Mouse (Mus musculus) midbrain, embryonic 15.5 days (tissue): ENCODE data around the gene Klf13. TPM values are rescaled to one million over a fixed set of nuclear protein-coding genes. Genes with fewer than 3 reads are reported as not detected.

Experiments
- ATAC-seq: fragments of 200-750 bp; cut with Nextera tagmentation; replicated peaks from 2 replicates; pipeline ENCODE4 v1.8.0; 2017; ENCODE audit warnings: moderate TSS enrichment
- H3K27ac ChIP-seq: fragments of 300-500 bp; sonication (generic); 2 replicates; pipeline ENCODE4 v1.5.1; 2015; ENCODE audit warnings: mild to moderate bottlenecking, inconsistent platforms
- H3K27me3 ChIP-seq: fragments of 300-500 bp; sonication (generic); replicated peaks from 2 replicates; pipeline ENCODE4 v1.6.1; 2015; ENCODE audit warnings: inconsistent platforms
- H3K36me3 ChIP-seq: fragments of 300-500 bp; sonication (generic); replicated peaks from 2 replicates; pipeline ENCODE4 v1.6.1; 2015; ENCODE audit warnings: inconsistent platforms
- H3K4me1 ChIP-seq: fragments of 300-500 bp; sonication (generic); 2 replicates; pipeline ENCODE4 v1.6.1; 2015; ENCODE audit warnings: inconsistent platforms
- H3K4me2 ChIP-seq: fragments of 300-500 bp; sonication (generic); 2 replicates; pipeline ENCODE4 v1.6.1; 2015; ENCODE audit warnings: inconsistent platforms, mild to moderate bottlenecking, moderate library complexity
- H3K4me3 ChIP-seq: fragments of 300-500 bp; sonication (generic); 2 replicates; pipeline ENCODE4 v1.5.1; 2015; ENCODE audit warnings: mild to moderate bottlenecking, inconsistent platforms
- H3K9ac ChIP-seq: fragments of 300-500 bp; sonication (generic); 2 replicates; pipeline ENCODE4 v1.6.1; 2015; ENCODE audit warnings: mild to moderate bottlenecking, inconsistent platforms
- H3K9me3 ChIP-seq: fragments of 300-500 bp; sonication (generic); 2 replicates; pipeline ENCODE4 v1.6.1; 2016; ENCODE audit warnings: inconsistent platforms
- WGBS: fragments of 180-500 bp; shearing (Covaris S2); methylation state at CpG from one replicate; pipeline ENCODE4 v1.1.7; 2015; ENCODE audit warnings: mixed read lengths; 5-methylcytosine and 5-hydroxymethylcytosine counted together
- polyA plus RNA-seq: library from polyadenylated mRNA; unstranded; fragments of >200 nt; fragmentation: Nextera tagmentation; extraction: Ambion mirVana; gene quantifications from 2 replicates; pipeline ENCODE4 v1.2.1, GENCODE M21; 2015

Klf13 gene
- polyA plus RNA-seq, 1 experiment from 2014 or later = 21.7 TPM

DNA sequence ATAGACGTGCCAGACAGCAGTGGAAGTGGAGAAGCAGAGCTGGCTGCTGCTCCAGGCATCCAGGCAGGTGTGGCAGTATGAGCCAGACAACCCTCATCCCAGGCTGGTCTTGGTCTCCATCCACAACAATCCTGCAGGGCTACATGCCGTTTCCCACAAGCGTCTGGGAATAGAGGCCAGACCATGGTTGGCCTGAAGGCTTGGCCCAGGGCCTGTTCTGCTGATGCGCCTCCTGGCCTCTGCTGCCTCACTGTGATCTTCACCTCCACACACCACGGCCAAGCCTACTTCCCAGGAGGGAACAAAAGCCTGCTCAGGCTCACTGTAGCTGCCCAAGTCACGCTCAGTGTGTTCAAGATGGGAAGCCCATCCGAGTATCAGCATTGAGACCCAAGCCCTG is 56.0 kb downstream of the Klf13 start:
- H3K4me1 ChIP-seq = no peaks in the 10 kb centered on the region
- H3K4me2 ChIP-seq = no peak overlapping the region
- no peaks in the 10 kb centered on the region for H3K9me3 ChIP-seq
- no peaks in the 10 kb centered on the region for H3K27me3 ChIP-seq
- H3K9ac ChIP-seq = no peak overlapping the region
- no peak overlapping the region for H3K27ac ChIP-seq
- ATAC-seq = no peak
- 86% methylated on average over 7 of the region's 7 CpGs for WGBS
- no peaks in the 10 kb centered on the region for H3K36me3 ChIP-seq
- H3K4me3 ChIP-seq = no peak overlapping the region

DNA sequence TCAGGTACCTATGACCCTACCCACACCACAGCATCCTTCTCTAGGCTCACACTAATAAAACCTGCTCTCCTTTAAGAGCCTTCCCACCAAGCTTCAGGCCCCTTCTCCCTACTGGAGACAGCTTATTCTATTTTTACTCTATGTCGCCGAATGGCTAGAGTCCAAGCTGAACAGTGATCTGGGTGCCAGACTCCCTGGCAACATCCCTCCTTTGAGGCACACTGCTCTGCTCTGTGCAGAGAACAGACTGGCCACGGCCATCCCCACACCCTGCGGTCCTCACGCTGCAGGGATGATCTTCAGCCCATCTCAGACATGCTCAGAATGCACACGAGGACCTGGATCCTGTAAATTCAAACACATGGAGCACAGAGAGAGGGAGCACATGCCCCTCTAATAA is 59.1 kb downstream of the Klf13 start:
- WGBS = 82% methylated on average over 6 of the region's 6 CpGs
- no peaks in the 10 kb centered on the region for H3K9me3 ChIP-seq
- no peak for ATAC-seq

DNA sequence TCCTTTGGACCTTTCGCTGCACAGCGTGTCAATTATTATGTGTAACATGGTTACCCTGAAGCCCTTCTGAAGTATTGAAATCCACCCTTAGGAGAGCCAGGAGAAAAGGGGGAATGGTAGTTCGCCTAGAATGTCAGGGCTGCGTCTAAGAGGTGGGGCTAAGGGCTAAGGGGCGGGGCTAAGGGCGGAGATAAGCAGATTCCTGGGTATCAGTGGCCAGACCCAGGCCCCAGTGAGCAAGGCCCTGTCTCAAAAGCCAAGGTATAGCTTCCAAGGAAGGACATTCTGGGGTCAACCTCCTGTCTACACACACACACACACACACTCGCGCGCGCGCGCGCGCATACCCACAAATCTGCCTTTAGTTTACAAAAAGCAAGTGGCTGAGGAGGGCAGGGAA is 61.1 kb downstream of the Klf13 start:
- WGBS = 27% methylated on average over 14 of the region's 14 CpGs

More for the DNA sequence above, 59.1 kb downstream of the Klf13 start:
- H3K27ac ChIP-seq = no peak overlapping the region
- H3K4me3 ChIP-seq = no peak overlapping the region
- H3K4me2 ChIP-seq = no peak overlapping the region
- H3K27me3 ChIP-seq = no peaks in the 10 kb centered on the region
- H3K36me3 ChIP-seq = no peaks in the 10 kb centered on the region
- H3K9ac ChIP-seq = no peak overlapping the region
- H3K4me1 ChIP-seq = no peaks in the 10 kb centered on the region

DNA sequence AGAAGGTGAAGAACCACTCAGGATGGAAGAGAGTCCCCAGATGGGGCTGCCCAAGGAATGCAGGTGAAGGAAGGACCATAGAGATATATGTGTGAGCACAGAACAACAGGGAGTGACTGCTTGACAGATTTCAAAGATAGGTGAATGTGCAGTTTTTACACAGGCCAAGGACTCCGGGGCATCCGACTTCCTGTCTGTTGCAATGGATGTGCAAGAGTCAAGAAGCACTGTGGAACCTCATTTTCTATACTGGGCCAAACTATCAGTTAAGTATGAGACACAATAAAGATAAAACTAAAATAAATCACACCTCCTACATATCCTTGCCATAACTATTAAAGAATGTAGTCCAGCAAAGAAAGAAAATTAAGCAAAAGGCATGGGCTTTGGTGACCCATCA is 62.1 kb downstream of the Klf13 start:
- H3K9ac ChIP-seq = no peak overlapping the region
- no peaks in the 10 kb centered on the region for H3K27me3 ChIP-seq
- no peak overlapping the region for H3K27ac ChIP-seq
- H3K9me3 ChIP-seq = no peaks in the 10 kb centered on the region
- no peak overlapping the region for H3K4me2 ChIP-seq
- ATAC-seq = no peak
- H3K4me1 ChIP-seq = no peaks in the 10 kb centered on the region
- 92% methylated on average over 2 of the region's 2 CpGs for WGBS
- no peaks in the 10 kb centered on the region for H3K36me3 ChIP-seq
- H3K4me3 ChIP-seq = no peak overlapping the region

More for the DNA sequence above, 61.1 kb downstream of the Klf13 start:
- no peak overlapping the region for H3K9ac ChIP-seq
- H3K27me3 ChIP-seq = no peaks in the 10 kb centered on the region
- H3K4me2 ChIP-seq = no peak overlapping the region
- ATAC-seq = no peak
- no peaks in the 10 kb centered on the region for H3K9me3 ChIP-seq
- H3K4me3 ChIP-seq = no peak overlapping the region
- no peaks in the 10 kb centered on the region for H3K4me1 ChIP-seq
- no peak overlapping the region for H3K27ac ChIP-seq
- H3K36me3 ChIP-seq = no peaks in the 10 kb centered on the region

DNA sequence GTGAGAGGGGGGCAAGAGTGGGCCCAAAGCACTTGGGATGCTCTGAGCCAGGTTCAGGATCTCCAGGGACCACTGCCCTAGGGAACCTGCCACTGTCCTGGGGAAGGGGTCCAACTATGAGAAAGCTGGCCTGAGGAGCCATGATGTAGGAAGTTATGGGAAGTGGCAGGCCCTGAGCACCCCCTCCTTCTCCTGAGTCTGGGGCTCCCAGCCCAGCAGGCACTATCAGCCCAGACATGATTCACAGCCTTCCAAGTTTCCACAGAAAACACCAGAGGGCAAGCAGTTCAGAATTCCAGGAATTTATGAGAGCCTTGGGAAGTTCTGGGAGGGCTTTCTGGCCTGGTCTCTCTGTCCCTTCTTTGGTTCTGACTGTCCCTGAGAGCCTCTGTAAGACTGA is 63.0 kb downstream of the Klf13 start:
- no peaks in the 10 kb centered on the region for H3K9me3 ChIP-seq
- H3K4me1 ChIP-seq = no peaks in the 10 kb centered on the region
- no peak overlapping the region for H3K9ac ChIP-seq
- H3K27me3 ChIP-seq = no peaks in the 10 kb centered on the region
- no peak overlapping the region for H3K4me3 ChIP-seq
- H3K36me3 ChIP-seq = no peaks in the 10 kb centered on the region
- H3K27ac ChIP-seq = no peak overlapping the region
- ATAC-seq = no peak
- H3K4me2 ChIP-seq = no peak overlapping the region

DNA sequence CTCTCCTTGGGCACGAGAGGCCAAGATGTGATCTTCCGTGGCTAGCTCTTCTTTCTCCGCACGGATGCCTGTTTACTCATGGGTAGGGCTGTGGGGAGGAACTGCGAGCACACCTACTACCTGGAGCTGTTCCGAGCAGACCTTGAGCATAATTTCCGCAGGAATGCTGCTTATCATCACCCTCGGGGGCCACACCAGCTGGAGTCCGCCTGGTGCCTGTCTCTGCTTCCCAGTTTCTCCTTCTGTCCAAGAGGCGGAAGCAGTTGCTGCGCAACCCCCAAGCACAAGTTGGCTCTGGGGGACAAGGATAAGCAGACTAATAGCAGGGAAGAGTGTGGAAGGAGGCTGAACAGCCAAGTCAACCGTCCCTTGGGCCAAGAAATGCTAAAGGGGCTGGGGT is 64.8 kb downstream of the Klf13 start:
- Histone ChIP-seq H3K9me3 (no peaks in the 10 kb centered on the region), H3K9ac (no peak overlapping the region), H3K36me3 (no peaks in the 10 kb centered on the region), H3K4me1 (no peaks in the 10 kb centered on the region), H3K27ac (no peak overlapping the region), H3K4me2 (no peak overlapping the region), H3K4me3 (no peak overlapping the region), H3K27me3 (no peaks in the 10 kb centered on the region)
- ATAC-seq = no peak
- WGBS = 72% methylated on average over 12 of the region's 12 CpGs

DNA sequence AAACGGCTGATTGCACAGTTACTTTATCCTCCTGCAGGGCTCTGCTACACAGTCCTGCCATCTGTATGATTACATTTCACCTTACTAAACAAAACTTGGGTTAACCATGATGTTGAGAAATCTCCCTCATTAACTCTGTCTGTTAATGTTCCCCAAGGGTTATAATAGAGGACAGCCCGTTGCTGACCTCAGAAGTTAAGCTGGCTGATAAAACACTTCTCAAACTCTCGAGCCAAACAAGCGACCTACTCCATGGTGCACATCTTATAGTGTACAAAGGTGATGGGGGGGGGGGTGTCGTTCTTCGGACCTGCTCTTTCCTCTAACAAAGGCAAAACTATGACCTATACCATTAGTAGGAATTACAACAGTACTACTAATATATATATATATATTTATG is 67.0 kb downstream of the Klf13 start:
- no peaks in the 10 kb centered on the region for H3K27me3 ChIP-seq
- H3K4me3 ChIP-seq = no peak overlapping the region
- H3K36me3 ChIP-seq = no peaks in the 10 kb centered on the region
- H3K9ac ChIP-seq = no peak overlapping the region
- ATAC-seq = no peak
- no peak overlapping the region for H3K27ac ChIP-seq
- H3K4me2 ChIP-seq = no peak overlapping the region
- H3K4me1 ChIP-seq = no peaks in the 10 kb centered on the region
- 91% methylated on average over 6 of the region's 6 CpGs for WGBS
- H3K9me3 ChIP-seq = no peaks in the 10 kb centered on the region

DNA sequence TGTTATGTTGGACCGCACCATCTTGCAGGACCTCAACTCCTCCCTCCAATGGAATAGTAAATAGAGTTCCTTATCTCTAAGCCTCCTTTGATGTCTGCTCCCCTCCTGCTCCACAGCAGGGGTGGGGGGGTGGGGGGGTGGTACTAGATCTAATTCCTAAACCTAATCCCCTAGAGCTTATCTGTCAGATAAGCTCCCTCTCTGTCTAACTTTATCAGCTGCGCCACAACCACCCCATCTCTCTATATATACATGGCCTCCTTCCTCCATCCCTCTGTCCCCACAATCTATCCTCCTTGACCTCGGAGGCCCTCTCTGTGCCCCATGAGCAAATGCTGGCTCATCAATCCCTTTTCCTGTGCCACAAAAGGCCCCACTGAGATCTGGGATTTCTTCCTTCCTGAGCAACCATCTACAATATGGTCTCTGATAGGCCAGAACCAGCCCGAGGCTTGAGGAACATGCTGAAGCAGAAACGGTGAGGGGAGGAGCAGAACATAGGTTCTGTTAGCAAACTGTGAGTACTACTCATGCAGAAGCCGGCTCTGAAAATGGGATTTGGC is 70.3 kb downstream of the Klf13 start:
- H3K9me3 ChIP-seq = no peaks in the 10 kb centered on the region
- H3K36me3 ChIP-seq = no peaks in the 10 kb centered on the region
- no peak for ATAC-seq
- H3K4me3 ChIP-seq = no peak overlapping the region
- H3K4me1 ChIP-seq = no peaks in the 10 kb centered on the region
- H3K27me3 ChIP-seq = no peaks in the 10 kb centered on the region
- no peak overlapping the region for H3K27ac ChIP-seq
- H3K9ac ChIP-seq = no peak overlapping the region
- H3K4me2 ChIP-seq = no peak overlapping the region
- WGBS = 68% methylated on average over 6 of the region's 6 CpGs

DNA sequence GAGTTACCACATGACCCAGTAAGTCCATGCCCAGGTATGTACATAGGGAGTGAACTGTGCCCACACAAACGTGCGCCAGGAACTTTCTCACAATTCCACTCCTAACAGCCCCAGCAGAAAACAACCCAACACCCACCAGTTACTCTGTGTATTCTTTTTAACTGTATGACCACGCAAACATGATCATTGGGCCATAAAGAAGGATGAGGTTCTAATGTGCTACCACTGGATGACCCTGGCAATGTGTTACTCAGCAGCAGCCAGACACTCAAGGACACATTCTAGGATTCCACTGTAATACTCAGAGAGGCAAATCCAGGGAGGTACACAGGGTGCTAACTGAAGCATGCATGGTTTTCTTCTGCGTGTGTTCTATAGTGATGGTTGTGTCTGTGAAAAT is 72.8 kb downstream of the Klf13 start:
- Histone ChIP-seq H3K9me3 (no peaks in the 10 kb centered on the region), H3K4me2 (no peak overlapping the region), H3K27ac (no peak overlapping the region), H3K4me3 (no peak overlapping the region), H3K9ac (no peak overlapping the region), H3K4me1 (no peaks in the 10 kb centered on the region), H3K36me3 (no peaks in the 10 kb centered on the region), H3K27me3 (no peaks in the 10 kb centered on the region)
- ATAC-seq = no peak
- WGBS = 96% methylated on average over 4 of the region's 4 CpGs

DNA sequence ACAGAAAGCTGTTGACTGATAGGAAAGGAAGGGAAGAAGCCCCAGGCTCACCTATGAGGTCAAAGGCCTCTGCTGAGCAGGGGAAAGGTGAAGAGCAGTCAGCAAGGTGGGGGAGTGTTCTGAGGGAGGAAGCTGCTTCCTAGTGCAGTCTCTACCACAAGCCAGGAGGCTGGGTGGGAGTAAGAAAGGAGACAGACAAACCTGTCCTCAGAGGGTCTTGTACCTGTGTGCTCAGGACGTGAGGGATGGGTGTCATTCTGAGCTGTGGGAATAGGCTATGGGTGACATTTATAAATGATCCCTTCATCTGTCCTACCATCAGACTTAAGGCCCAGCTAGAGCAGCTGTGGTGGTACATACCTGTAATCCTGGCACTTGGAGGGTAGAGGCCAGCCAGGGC is 75.7 kb downstream of the Klf13 start:
- no peak overlapping the region for H3K4me2 ChIP-seq
- 91% methylated on average over 1 of the region's 1 CpGs for WGBS
- ATAC-seq = no peak
- H3K9me3 ChIP-seq = no peaks in the 10 kb centered on the region
- H3K4me3 ChIP-seq = no peak overlapping the region
- no peak overlapping the region for H3K9ac ChIP-seq
- H3K27me3 ChIP-seq = no peaks in the 10 kb centered on the region
- no peak overlapping the region for H3K27ac ChIP-seq
- peaks cover 6% of the 10 kb centered on the region; the same call in 1 of the 2 replicates for H3K4me1 ChIP-seq
- no peaks in the 10 kb centered on the region for H3K36me3 ChIP-seq

DNA sequence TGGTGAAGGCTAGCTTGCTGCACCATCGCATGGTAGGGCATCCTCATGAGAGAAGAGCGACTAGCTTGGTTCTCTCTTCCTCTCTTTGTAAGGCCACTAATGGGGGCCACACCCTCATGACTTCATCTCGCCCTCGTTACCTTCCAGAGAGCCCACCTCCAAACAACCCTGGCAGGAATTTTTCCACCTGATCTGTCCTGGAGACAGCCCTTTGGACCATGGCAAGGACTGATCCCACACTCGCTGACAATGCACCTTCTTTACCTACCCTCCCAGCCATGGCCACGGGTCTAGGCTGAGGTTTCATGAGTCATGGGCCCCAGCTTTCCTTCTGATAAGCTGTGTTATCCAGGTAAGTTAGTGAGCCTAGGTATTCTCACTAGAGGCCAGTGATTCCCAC is 77.6 kb downstream of the Klf13 start:
- no peak overlapping the region for H3K4me3 ChIP-seq
- no peak overlapping the region for H3K27ac ChIP-seq
- 89% methylated on average over 6 of the region's 6 CpGs for WGBS
- H3K27me3 ChIP-seq = no peaks in the 10 kb centered on the region
- no peak overlapping the region for H3K4me2 ChIP-seq
- H3K9ac ChIP-seq = no peak overlapping the region
- H3K36me3 ChIP-seq = no peaks in the 10 kb centered on the region
- ATAC-seq = no peak
- H3K9me3 ChIP-seq = no peaks in the 10 kb centered on the region
- H3K4me1 ChIP-seq = peaks cover 6% of the 10 kb centered on the region; the same call in 1 of the 2 replicates

DNA sequence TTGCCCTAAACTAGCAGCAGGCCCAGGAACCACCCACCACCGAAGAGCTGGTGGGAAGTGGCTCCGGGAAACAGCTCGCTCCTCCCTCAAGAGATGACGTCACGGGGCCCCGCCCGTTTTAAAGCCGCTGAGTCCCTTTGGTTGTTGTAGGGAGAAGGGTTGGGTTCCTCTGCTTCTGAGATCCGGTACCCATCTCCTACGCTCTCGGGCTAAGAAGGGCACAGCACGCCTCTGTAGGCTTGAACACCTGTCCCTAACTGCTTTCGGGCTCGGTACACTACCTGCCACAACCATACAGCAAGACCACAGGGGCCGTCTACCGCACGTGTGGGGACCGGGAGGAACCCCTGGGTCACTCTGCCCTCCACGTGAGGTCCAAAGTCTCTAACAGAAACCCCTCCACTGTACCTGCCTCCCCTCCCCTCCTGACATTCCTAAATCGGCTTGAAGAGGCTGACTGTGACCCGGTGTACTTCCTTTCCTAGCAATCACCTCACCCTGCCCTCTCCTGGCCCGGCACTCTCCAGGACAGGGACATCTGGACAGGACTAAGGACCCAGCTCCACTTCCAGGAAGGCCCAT is 80.1 kb downstream of the Klf13 start:
- Histone ChIP-seq H3K4me2 (peak overlapping the region; percentile 50), H3K27me3 (no peaks in the 10 kb centered on the region), H3K27ac (no peak overlapping the region), H3K36me3 (no peaks in the 10 kb centered on the region), H3K9me3 (no peaks in the 10 kb centered on the region), H3K4me1 (peaks cover 6% of the 10 kb centered on the region; the same call in 1 of the 2 replicates), H3K9ac (0 out of 2 replicates have a peak overlapping the region, but pooled peaks have one; percentile 9), H3K4me3 (peak overlapping the region; percentile 25)
- ATAC-seq = peak; percentile 84
- 4% methylated on average over 22 of the region's 22 CpGs for WGBS

DNA sequence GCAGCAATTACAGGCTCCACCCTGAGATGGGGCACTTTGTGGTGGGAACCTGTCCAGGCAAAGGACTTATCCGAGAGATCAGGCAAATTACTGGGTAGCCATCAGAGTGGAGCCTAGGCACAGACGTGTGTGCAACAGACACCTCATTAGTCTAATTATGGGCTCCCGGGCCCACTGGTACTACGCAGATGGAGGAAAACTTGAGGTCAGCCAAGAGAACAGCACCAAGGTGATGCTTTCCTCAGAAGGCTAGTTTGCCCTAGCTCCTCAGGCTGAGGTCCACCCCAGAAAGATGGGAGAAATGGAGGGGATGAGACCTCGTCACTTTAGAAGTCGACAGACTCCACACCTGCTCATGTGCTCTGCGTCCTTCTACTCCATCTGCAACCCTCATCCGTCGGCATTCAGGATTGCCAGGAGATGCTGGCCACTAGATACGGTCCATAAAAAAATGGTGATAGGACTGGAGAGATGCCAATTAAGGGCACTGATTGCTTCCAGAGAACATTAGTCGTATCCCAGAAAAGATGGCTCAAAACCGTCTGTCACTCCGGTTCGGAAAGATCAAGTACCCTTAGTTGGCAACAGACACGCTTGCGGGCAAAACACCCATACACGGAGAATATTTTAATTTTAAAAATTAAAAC is 80.8 kb downstream of the Klf13 start:
- H3K4me2 ChIP-seq = peak overlapping the region; percentile 50; the same call in 1 of the 2 replicates
- 0 out of 2 replicates have a peak, but pooled peaks have one; percentile 32 for ATAC-seq
- no peak overlapping the region for H3K27ac ChIP-seq
- H3K4me1 ChIP-seq = peaks cover 6% of the 10 kb centered on the region; the same call in 1 of the 2 replicates
- H3K36me3 ChIP-seq = no peaks in the 10 kb centered on the region
- no peaks in the 10 kb centered on the region for H3K27me3 ChIP-seq
- H3K4me3 ChIP-seq = no peak overlapping the region
- H3K9me3 ChIP-seq = no peaks in the 10 kb centered on the region
- no peak overlapping the region for H3K9ac ChIP-seq
- 87% methylated on average over 17 of the region's 17 CpGs for WGBS
